Mouse (Mus musculus): ENCODE measurements at regions not wholly inside any gene's neighbourhood (a gene's known extent, or its start where the extent isn't known, plus 50 kb on each side); places are given as distances from the start of the nearest gene placed in this dataset.

- no peak for DNase-seq
Observed at GRCm38 (mm10) chr10:117444761-117445160, 64.9 kb upstream of the Cpsf6 start.

GRCm38 (mm10) chr10:117443426-117444350 is 63.9 kb upstream of the Cpsf6 start:
- no peak for DNase-seq

GRCm38 (mm10) chr10:117441979-117442803 is 62.4 kb upstream of the Cpsf6 start:
- no peak for DNase-seq

- no peak for DNase-seq
Observed at GRCm38 (mm10) chr10:117441121-117441978, 61.5 kb upstream of the Cpsf6 start.

- DNase-seq = no peak
Observed at GRCm38 (mm10) chr10:117440225-117440976, 60.6 kb upstream of the Cpsf6 start.

GRCm38 (mm10) chr10:117439206-117440110 is 59.6 kb upstream of the Cpsf6 start:
- DNase-seq = no peak

GRCm38 (mm10) chr10:117438614-117439193 is 58.9 kb upstream of the Cpsf6 start:
- no peak for DNase-seq

- no peak for DNase-seq
Observed at GRCm38 (mm10) chr10:117437970-117438369, 58.2 kb upstream of the Cpsf6 start.

GRCm38 (mm10) chr10:117436875-117437715 is 57.3 kb upstream of the Cpsf6 start:
- peak; percentile 47 for DNase-seq

- no peak for DNase-seq
Observed at GRCm38 (mm10) chr10:117436308-117436874, 56.6 kb upstream of the Cpsf6 start.

GRCm38 (mm10) chr10:117435734-117436121 is 55.9 kb upstream of the Cpsf6 start:
- DNase-seq = no peak

GRCm38 (mm10) chr10:117434871-117435733 is 55.3 kb upstream of the Cpsf6 start:
- peak; percentile 83 for DNase-seq

- DNase-seq = no peak
Observed at GRCm38 (mm10) chr10:117434293-117434842, 54.6 kb upstream of the Cpsf6 start.

- DNase-seq = no peak
Observed at GRCm38 (mm10) chr10:117433547-117434292, 53.9 kb upstream of the Cpsf6 start.

GRCm38 (mm10) chr10:117432871-117433546 is 53.2 kb upstream of the Cpsf6 start:
- no peak for DNase-seq

- DNase-seq = peak; percentile 43
Observed at GRCm38 (mm10) chr10:117432415-117432814, 52.6 kb upstream of the Cpsf6 start.
